Mouse (Mus musculus) heart, embryonic 14.5 days (tissue): ENCODE measurements around the gene Lmo7. TPM values are rescaled to one million over a fixed set of nuclear protein-coding genes. Genes with fewer than 3 reads are reported as not detected.
A peak's percentile ranks its signal among the peaks of the same experiment; 100 is the strongest.

ENCODE experiments used
- ATAC-seq: fragments of 200-750 bp; cut with Nextera tagmentation; 2 replicates; pipeline ENCODE4 v1.8.0; 2017; ENCODE audit warnings: low read depth, moderate TSS enrichment; ENCODE audit not compliant: insufficient number of reproducible peaks, insufficient read depth, low FRiP score
- H3K27ac ChIP-seq, 2 experiments: fragments of 200-500 bp in 1 of 2; fragments of 300-500 bp in 1 of 2; sonication (generic) in 1 of 2; replicated peaks in 1 of 2; 2 replicates each; pipeline ENCODE4 v1.5.1; 2012 to 2014; ENCODE audit warnings: low read depth in 2 of 2, low read length in 2 of 2, control low read depth in 1 of 2, mild to moderate bottlenecking in 1 of 2, mixed read lengths in 1 of 2; ENCODE audit not compliant: control insufficient read depth in 1 of 2, insufficient read depth in 1 of 2
- H3K27me3 ChIP-seq: fragments of 300-500 bp; sonication (generic); 2 replicates; pipeline ENCODE4 v1.6.1; 2014; ENCODE audit warnings: mild to moderate bottlenecking, low read length, control low read depth; ENCODE audit not compliant: control insufficient read depth, insufficient read depth
- H3K36me3 ChIP-seq: fragments of 300-500 bp; sonication (generic); 2 replicates; pipeline ENCODE4 v1.6.1; 2014; ENCODE audit warnings: mild to moderate bottlenecking, control low read depth, low read length, mixed read lengths; ENCODE audit not compliant: control insufficient read depth, insufficient read depth
- H3K4me1 ChIP-seq, 2 experiments: fragments of 200-500 bp in 1 of 2; fragments of 300-500 bp in 1 of 2; sonication (generic) in 1 of 2; 2 replicates each; pipeline ENCODE4 v1.6.1; 2012 to 2014; ENCODE audit warnings: low read length in 2 of 2, control low read depth in 1 of 2, mixed read lengths in 1 of 2; ENCODE audit not compliant: control insufficient read depth in 2 of 2, insufficient read depth in 2 of 2
- H3K4me2 ChIP-seq: fragments of 300-500 bp; sonication (generic); 2 replicates; pipeline ENCODE4 v1.6.1; 2014; ENCODE audit warnings: mild to moderate bottlenecking, low read length
- H3K4me3 ChIP-seq, 2 experiments: fragments of 200-500 bp in 1 of 2; fragments of 300-500 bp in 1 of 2; sonication (generic) in 1 of 2; 2 replicates each; pipeline ENCODE4 v1.5.1; 2012 to 2014; ENCODE audit warnings: low read length in 2 of 2, mild to moderate bottlenecking in 2 of 2, control low read depth in 1 of 2, low read depth in 1 of 2, moderate library complexity in 1 of 2; ENCODE audit not compliant: control insufficient read depth in 1 of 2, insufficient read depth in 1 of 2
- H3K9ac ChIP-seq: fragments of 300-500 bp; sonication (generic); 2 replicates; pipeline ENCODE4 v1.6.1; 2014; ENCODE audit warnings: mild to moderate bottlenecking, low read length
- H3K9me3 ChIP-seq: fragments of 300-500 bp; sonication (generic); 2 replicates; pipeline ENCODE4 v1.6.1; 2016; ENCODE audit warnings: low read length, control low read depth; ENCODE audit not compliant: control insufficient read depth
- WGBS: fragments of 180-500 bp; shearing (Covaris S2); extraction: QIAGEN DNeasy Blood & Tissue Kit; methylation state at CpG from one replicate; pipeline ENCODE4 v1.1.7; 2014; 5-methylcytosine and 5-hydroxymethylcytosine counted together
- polyA plus RNA-seq: library from polyadenylated mRNA; unstranded; fragments of >200 nt; fragmentation: Nextera tagmentation; extraction: Ambion mirVana; gene quantifications from 2 replicates; pipeline ENCODE4 v1.2.1, GENCODE M21; 2014

Lmo7 gene
- polyA plus RNA-seq, 1 experiment from 2014 or later, result 241 TPM

- Histone ChIP-seq H3K4me3 (no peak overlapping the region), H3K4me2 (0 out of 2 replicates have a peak overlapping the region, but pooled peaks have one; percentile 8), H3K9me3 (no peaks in the 10 kb centered on the region), H3K27ac (peak overlapping the region; percentile 21 to 45; a peak in 2 of 4 replicates), H3K4me1 (peaks cover 37 to 56% of the 10 kb centered on the region in 2 experiments), H3K36me3 (no peaks in the 10 kb centered on the region), H3K9ac (peak overlapping the region; percentile 39; the same call in 1 of the 2 replicates), H3K27me3 (no peaks in the 10 kb centered on the region)
- no peak for ATAC-seq
- 54% methylated on average over 7 of the region's 7 CpGs for WGBS
These were observed 114.7 kb downstream of the Lmo7 start for GRCm38 (mm10) chr14:101844467-101844866.

DNA sequence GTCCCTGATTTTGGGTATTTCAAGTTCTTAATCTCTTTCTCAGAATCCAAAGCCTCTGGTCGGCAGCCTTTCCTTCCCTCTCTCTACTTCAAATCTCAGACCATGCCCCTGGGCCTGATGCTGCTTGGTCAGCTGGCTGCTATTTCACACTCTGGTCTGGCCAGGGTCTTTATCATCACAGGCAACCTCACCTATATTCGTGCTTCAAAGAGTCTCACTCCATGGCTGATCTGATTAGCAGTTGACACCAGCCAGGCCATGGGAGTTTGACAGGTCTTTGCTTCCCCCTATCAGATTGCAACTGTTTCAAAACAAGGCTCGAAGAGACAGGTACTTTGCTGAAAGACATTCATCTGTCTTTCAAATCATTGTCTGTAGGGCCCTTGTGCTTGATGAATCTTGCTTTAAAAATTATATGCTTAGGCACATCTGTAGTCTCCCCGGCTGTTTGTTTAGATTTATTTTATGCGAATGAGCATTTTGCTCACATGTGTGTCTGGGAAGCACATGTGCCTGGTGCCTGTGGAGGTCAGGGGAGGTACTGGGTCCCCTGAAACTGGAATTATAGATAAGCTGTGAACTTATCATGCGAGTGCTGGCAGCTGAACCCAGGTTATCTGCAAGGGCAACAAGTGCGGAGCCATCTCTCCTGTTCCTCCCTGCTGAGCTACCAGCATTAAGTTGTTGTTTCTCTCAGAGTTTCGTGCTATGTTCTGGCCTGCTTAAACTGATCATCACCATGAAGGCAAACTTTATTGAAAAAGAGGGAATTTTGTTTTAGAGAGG is 116.5 kb downstream of the Lmo7 start:
- Histone ChIP-seq H3K9me3 (0 out of 2 replicates have a peak, but pooled peaks cover 2% of the 10 kb centered on the region), H3K4me3 (no peak overlapping the region), H3K4me2 (peak overlapping the region; percentile 31), H3K27me3 (no peaks in the 10 kb centered on the region), H3K27ac (peak overlapping the region; percentile 62 to 83), H3K4me1 (peaks cover 30 to 49% of the 10 kb centered on the region in 2 experiments), H3K9ac (peak overlapping the region; percentile 45; the same call in 1 of the 2 replicates), H3K36me3 (no peaks in the 10 kb centered on the region)
- 23% methylated on average over 8 of the region's 8 CpGs for WGBS
- ATAC-seq, result no peak

DNA sequence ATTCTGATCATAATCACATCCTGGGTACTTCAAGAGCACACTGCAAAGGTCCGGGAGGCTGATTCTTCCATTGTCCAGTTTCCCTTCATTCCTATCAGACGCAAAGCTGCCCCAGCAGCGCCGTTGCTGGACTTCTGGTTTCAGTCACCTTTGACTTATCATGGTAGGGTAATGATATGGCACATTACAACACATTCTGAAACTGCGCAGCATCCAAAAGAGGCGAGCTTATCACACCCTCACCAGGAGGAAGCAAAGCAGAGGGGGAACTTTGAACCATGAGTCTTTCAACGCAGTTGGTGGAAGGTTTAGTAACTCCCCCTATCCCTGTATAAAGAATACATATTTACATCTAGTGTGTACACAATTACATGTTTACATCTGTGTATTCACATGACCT is 117.8 kb downstream of the Lmo7 start:
- H3K4me2 ChIP-seq, result peak overlapping the region; percentile 13; the same call in 1 of the 2 replicates
- 10% methylated on average over 7 of the region's 7 CpGs for WGBS
- H3K9me3 ChIP-seq, result 0 out of 2 replicates have a peak, but pooled peaks cover 6% of the 10 kb centered on the region
- peak; percentile 52; the same call in 1 of the 2 replicates for ATAC-seq
- H3K27ac ChIP-seq, result no peak overlapping the region; a peak in 1 of 4 replicates
- peaks cover 32 to 52% of the 10 kb centered on the region in 2 experiments for H3K4me1 ChIP-seq
- H3K9ac ChIP-seq, result no peak overlapping the region
- no peaks in the 10 kb centered on the region for H3K27me3 ChIP-seq
- no peak overlapping the region for H3K4me3 ChIP-seq
- no peaks in the 10 kb centered on the region for H3K36me3 ChIP-seq

GRCm38 (mm10) chr14:101852584-101853195 is 122.9 kb downstream of the Lmo7 start:
- Histone ChIP-seq H3K27ac (peak overlapping the region; percentile 62 to 74), H3K27me3 (no peaks in the 10 kb centered on the region), H3K4me3 (no peak overlapping the region), H3K9me3 (0 out of 2 replicates have a peak, but pooled peaks cover 6% of the 10 kb centered on the region), H3K4me2 (0 out of 2 replicates have a peak overlapping the region, but pooled peaks have one; percentile 2), H3K36me3 (no peaks in the 10 kb centered on the region), H3K9ac (peak overlapping the region; percentile 5; the same call in 1 of the 2 replicates), H3K4me1 (peaks cover 8 to 26% of the 10 kb centered on the region in 2 experiments)
- no peak for ATAC-seq
- WGBS, result 51% methylated on average over 6 of the region's 6 CpGs

GRCm38 (mm10) chr14:101853207-101853606 is 123.5 kb downstream of the Lmo7 start:
- 85% methylated on average over 1 of the region's 1 CpGs for WGBS
- no peak for ATAC-seq
- Histone ChIP-seq H3K27ac (no peak overlapping the region), H3K9me3 (0 out of 2 replicates have a peak, but pooled peaks cover 6% of the 10 kb centered on the region), H3K4me3 (no peak overlapping the region), H3K36me3 (no peaks in the 10 kb centered on the region), H3K27me3 (no peaks in the 10 kb centered on the region), H3K4me2 (no peak overlapping the region), H3K4me1 (peaks cover 8 to 22% of the 10 kb centered on the region in 2 experiments), H3K9ac (no peak overlapping the region)

DNA sequence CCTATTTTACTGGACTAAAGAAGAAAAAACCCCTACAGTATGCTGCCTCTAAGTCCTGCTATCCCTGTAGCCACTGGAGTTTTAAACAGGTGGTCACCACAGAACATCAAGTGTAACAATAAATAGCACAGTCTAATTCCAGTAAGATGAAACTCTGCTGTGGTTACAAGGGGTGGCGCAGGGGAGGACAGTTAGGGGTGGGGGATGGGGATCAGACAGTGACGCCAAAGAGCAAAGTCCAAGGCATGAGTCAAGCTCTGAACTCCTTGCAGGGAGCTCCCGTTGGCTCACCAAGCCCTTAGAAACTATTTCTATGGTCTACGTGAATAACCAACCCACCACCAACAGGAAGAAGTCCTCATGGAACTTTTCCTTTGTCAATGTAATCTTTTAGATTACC is 124.0 kb downstream of the Lmo7 start:
- 16% methylated on average over 4 of the region's 4 CpGs for WGBS
- Histone ChIP-seq H3K4me2 (0 out of 2 replicates have a peak overlapping the region, but pooled peaks have one; percentile 4), H3K4me3 (no peak overlapping the region), H3K27ac (peak overlapping the region in 1 of 2 experiments; percentile 45; a peak in 1 of 4 replicates), H3K4me1 (peaks cover 6 to 20% of the 10 kb centered on the region in 2 experiments), H3K36me3 (no peaks in the 10 kb centered on the region), H3K27me3 (no peaks in the 10 kb centered on the region), H3K9ac (no peak overlapping the region), H3K9me3 (0 out of 2 replicates have a peak, but pooled peaks cover 6% of the 10 kb centered on the region)
- peak; percentile 26; the same call in 1 of the 2 replicates for ATAC-seq

GRCm38 (mm10) chr14:101854226-101854625 is 124.5 kb downstream of the Lmo7 start:
- H3K4me3 ChIP-seq, result no peak overlapping the region
- H3K27ac ChIP-seq, result no peak overlapping the region; a peak in 1 of 4 replicates
- H3K4me2 ChIP-seq, result no peak overlapping the region
- no peaks in the 10 kb centered on the region for H3K27me3 ChIP-seq
- WGBS, result 82% methylated on average over 3 of the region's 3 CpGs
- H3K4me1 ChIP-seq, result peaks cover 6 to 21% of the 10 kb centered on the region in 2 experiments
- H3K9ac ChIP-seq, result no peak overlapping the region
- ATAC-seq, result no peak
- 0 out of 2 replicates have a peak, but pooled peaks cover 6% of the 10 kb centered on the region for H3K9me3 ChIP-seq
- no peaks in the 10 kb centered on the region for H3K36me3 ChIP-seq
